Mouse (Mus musculus) left cerebral cortex, adult 11 months (tissue): ENCODE data around the gene Prpf40b.

Experiments used
- DNase-seq: peaks from one replicate; pipeline ENCODE4 v3.0.0; 2022; ENCODE audit warnings: low spot score

The Prpf40b gene

GRCm38 (mm10) chr15:99294287-99294686 lies 600 bp upstream of the Prpf40b start:
- DNase-seq, result no peak

DNA sequence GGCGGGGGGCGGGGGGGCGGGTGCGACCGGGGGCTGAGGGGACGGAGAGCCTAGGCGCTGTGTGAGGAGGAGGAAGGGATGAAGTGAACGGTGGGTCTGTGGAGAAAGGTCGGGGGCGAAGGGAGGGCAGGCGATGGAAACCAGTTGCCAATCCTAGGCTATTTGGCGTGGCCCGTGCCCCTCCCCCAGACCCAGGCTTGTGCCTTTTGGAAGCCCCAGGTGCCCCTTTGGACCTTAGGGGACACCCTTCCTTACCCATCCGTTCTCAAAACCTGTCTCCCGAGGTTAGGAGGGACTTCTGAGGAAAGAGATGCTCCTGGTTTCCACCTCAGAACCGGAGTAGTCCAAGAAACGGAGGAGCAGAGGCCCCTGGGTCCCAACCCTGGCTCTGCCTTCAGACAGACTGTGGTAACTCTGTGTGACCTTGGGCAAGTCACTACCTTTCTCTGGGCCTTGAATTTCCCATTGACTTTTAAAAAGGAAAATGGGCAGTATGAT lies 646 bp downstream of the Prpf40b start, which contains the start of gene Fam186b:
TSS of gene Fam186b (minus strand) at position 405 of the 498 bp plus-strand sequence.
- no peak for DNase-seq

DNA sequence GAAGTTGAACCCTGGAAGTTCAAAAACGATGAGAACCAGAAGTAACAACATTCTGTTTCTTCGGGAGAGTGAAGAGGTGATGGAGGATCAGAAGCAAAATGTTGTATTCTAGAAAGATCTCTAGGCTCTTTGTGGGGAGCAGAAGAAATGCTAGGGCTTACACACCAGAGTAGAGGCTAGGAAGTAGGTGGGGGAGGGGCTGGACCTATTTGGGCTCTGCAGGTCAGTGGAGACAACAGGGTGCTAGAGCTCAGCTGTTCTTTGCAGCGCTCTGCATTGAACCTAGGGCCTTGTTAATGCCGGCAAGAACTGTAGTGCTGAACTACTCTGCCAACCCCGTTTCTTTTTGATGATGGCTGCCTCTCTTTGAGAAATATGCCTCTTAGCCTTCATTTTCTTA lies 1.3 kb downstream of the Prpf40b start:
- DNase-seq, result no peak

- no peak for DNase-seq
These were observed 12.6 kb downstream of the Prpf40b start for GRCm38 (mm10) chr15:99307476-99307875.

- DNase-seq, result no peak
These were observed 14.7 kb downstream of the Prpf40b start for GRCm38 (mm10) chr15:99309549-99309948.

DNA sequence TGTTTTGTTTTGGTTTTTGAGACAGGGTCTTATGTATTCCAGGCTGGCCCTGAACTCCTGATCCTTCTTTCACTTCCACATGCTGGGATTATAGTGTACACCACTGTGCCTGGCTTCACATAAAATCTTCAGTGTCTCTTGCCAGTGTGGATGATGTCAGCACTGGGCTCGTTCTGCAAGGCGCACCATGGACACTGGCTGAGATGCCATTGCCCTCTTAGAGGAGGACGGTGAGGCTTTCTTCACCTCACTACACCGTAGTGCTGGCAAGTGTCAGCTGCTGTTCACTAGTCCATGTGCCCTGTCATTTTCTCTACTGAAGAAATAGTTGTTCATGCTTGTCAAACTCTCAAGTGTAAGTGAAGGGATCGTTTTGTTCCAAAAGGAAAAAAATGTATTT lies 15.7 kb downstream of the Prpf40b start:
- DNase-seq, result no peak

- DNase-seq, result no peak
These were observed 20.0 kb downstream of the Prpf40b start for GRCm38 (mm10) chr15:99314891-99315290.

DNA sequence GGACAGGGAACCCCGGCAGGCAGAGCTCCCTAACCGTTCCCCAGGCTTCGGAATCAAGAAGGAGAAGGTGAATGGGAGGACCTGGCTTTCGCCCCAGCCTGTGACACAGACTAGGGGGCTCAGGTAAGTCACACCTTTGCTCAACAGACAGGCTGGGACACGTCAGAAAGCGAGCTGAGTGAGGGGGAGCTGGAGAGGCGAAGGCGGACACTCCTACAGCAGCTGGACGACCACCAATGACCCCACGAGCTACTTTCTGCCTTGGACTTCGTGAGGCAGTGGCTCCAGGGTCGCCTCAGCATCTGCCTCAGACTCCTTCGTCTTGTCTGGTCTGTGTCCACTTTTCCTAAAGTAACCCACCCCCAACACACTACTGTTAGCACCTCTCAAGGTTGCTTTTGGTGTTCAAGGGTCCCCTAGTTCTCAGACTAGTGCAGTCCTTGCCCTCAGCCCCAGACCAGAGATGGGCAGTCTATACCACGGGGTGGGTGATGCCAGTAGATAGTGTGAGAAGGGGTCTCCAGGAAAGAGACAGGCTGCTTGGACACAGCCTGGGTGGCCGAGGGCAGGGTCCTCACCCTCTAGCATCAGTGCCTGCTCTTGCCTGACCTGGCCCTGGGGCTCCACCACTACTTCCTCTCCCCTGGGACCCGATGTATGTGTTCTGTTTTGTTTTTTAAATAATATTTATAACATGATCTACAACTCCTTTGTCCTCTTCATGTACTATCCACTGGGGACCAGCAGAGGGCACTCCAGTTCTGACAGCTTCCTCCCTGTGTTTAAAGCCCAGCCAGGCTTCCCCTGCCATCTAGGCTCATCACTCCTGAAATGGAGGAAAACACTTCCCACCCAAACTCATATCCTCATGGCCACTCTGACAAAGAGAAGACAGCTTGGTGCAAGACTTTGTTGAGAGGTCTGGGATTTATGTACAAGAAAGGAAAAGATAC lies 21.7 kb downstream of the Prpf40b start:
- DNase-seq, result peak; percentile 63

- no peak for DNase-seq
These were observed 22.4 kb downstream of the Prpf40b start for GRCm38 (mm10) chr15:99317267-99317651.

DNA sequence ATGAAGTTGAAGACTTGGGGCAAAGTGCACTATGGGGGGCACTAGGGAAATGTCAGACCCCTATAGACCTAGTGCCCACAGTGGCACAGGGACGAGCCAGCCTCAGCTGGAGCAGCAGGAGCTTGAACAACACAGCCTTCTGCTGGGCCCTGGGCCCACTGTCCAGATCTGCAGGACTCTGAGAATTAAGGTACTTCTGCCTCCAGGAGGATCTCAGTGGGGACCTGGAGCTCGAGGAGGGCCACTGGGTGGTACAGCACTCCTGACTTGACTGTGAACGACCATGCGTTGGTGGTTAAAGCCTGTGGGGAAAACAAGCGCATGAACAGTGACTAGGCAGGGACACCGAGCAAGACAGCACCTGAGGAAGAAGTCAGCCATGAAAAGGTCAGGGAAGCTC lies 23.2 kb downstream of the Prpf40b start:
- no peak for DNase-seq

- DNase-seq, result no peak
These were observed 24.0 kb downstream of the Prpf40b start for GRCm38 (mm10) chr15:99318861-99319410.

GRCm38 (mm10) chr15:99319411-99319871 lies 24.6 kb downstream of the Prpf40b start:
- DNase-seq, result no peak

DNA sequence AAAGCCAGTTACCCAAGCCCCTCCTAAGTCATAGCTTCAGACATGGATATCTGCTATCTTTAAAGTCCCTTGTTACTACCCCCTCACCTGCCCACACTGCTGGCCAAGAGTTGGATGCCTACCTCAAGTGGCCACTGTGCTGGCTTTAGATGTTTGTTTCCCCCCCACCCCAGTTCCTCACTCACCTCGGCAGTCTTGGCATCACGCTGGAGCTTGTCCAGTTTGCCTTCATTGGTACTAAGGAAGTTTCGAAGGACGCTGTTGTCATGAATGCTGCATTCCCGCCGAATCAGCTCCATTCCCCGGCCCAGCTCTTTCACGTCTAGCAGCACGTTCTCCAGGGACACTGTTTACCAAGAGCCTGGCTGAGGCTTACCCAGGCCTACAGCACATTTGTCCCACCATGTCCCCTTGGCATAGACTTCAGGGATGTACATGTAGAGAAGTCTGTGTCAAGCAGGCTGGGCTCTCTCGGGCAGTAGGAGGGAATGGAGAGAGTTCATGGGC lies 25.3 kb downstream of the Prpf40b start:
- DNase-seq, result no peak

DNA sequence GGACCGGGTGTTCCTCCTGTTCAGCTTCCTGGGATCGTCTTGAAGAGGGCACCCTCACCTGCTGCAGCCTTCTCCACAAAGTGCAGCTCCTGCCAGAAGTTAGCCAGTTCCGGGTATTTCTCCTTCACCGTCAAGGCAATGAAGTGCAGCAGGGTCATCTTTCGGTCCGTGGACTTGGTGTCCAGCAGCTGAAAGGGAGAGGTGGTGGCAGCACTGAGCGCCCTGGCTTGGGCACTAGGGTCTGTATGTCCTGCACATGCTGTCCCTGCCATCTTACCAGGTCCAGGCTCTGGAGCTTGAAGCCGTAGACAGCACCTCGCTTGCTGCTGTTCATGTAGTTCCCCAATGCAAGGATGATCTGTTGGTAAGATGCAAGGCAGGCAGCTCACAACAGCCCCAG lies 26.1 kb downstream of the Prpf40b start:
- no peak for DNase-seq

DNA sequence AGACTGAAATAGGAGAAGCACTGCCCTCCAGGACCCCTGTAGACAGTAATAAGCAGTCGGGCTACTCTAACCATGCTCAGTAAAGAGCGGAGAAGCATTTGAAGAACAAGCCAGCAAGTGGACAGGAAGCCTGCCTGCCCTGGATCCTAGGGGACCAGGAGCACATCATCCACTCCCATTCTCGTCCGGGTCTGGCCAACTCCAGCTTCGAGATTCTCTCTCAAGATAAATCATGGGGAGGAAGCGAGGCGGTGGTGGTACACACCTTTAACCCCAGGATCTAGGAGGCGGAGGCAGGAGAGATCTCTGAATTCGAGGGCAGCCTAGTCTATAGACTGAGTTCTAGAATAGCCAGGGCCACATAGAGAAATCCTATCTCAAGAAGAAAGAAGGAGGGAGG lies 29.3 kb downstream of the Prpf40b start:
- no peak for DNase-seq

- no peak for DNase-seq
These were observed 30.7 kb downstream of the Prpf40b start for GRCm38 (mm10) chr15:99325598-99325997.

GRCm38 (mm10) chr15:99326407-99326806 lies 31.5 kb downstream of the Prpf40b start:
- DNase-seq, result no peak

- no peak for DNase-seq
These were observed 32.1 kb downstream of the Prpf40b start for GRCm38 (mm10) chr15:99326959-99327358.

GRCm38 (mm10) chr15:99328011-99328410 lies 33.1 kb downstream of the Prpf40b start:
- no peak for DNase-seq

- DNase-seq, result no peak
These were observed 35.4 kb downstream of the Prpf40b start for GRCm38 (mm10) chr15:99330324-99330723.

GRCm38 (mm10) chr15:99331341-99331740 lies 36.5 kb downstream of the Prpf40b start:
- DNase-seq, result no peak

DNA sequence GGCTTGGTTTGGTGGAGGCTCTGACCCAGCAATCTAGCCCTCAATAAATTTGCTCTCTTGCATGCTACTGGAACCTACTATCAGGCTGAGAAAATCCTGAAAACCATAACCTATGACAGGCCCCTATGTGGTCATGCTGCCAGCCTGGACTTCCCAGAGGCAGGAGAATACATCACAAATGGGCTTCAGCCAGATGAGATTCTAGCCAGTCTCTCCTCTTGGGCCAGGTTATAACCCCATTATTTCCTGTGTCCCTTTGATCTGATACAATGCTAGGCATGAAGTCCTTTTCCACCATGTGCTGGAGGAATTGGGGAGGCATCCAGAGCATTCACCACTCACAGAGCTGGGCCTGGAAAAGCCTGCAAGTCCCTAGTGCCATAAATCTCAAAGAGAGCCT lies 37.2 kb downstream of the Prpf40b start:
- DNase-seq, result no peak
